Comparison of ENCODE assay signal across 26 mouse cellular contexts in genomic region chr11:20637060-20637459, GRCm38 (mm10).
DNase-seq lines count a peak whose midpoint lies in the region; ATAC-seq and TF ChIP-seq lines count a peak whose summit lies in the region.
"Had no signal": no experiment of that assay in that cellular context is flagged by ENCODE, and none has a peak within 500 bp of the region (broad histone marks: within the 10 kb centered on the region; RNA-seq: fewer than 3 reads in every experiment).

No protein-coding gene starts in this region.

- H3K4me1 ChIP-seq in heart, embryonic 13.5 days = peaks cover 70% of the 10 kb centered on the region
- H3K4me1 ChIP-seq in heart, adult 2 months (ENCODE audit: control insufficient read depth, insufficient read depth, low read length) = peaks cover 6% of the 10 kb centered on the region
- H3K4me1 ChIP-seq in midbrain, embryonic 11.5 days (ENCODE audit: control insufficient read depth, insufficient read depth, low read length) = peaks cover 50% of the 10 kb centered on the region
- H3K4me1 ChIP-seq in midbrain, embryonic 10.5 days = peaks cover 70% of the 10 kb centered on the region
- H3K4me1 ChIP-seq in liver, postnatal 0 days (ENCODE audit: insufficient read depth) = peaks cover 44% of the 10 kb centered on the region

- no peaks in the 10 kb centered on the region for H3K27me3 ChIP-seq in heart, embryonic 13.5 days (replicated peaks)
- no peaks in the 10 kb centered on the region for H3K27me3 ChIP-seq in heart, adult 2 months (ENCODE audit: control insufficient read depth, insufficient read depth, low read length)
- no peaks in the 10 kb centered on the region for H3K27me3 ChIP-seq in midbrain, embryonic 11.5 days (ENCODE audit: control insufficient read depth, insufficient read depth, low read length)
- no peaks in the 10 kb centered on the region for H3K27me3 ChIP-seq in midbrain, embryonic 10.5 days (ENCODE audit: low read depth, poor library complexity, severe bottlenecking)
- no peaks in the 10 kb centered on the region for H3K27me3 ChIP-seq in liver, postnatal 0 days (ENCODE audit: insufficient read depth, low read length)
- H3K27me3 ChIP-seq: embryonic facial prominence, embryonic 12.5 days; embryonic facial prominence, embryonic 15.5 days; forebrain, embryonic 13.5 days; heart, embryonic 15.5 days; hindbrain, embryonic 13.5 days had no signal

- no peak for TF ChIP-seq EP300 in heart, adult 2 months (IDR thresholded peaks at IDR 0.05; ENCODE audit: insufficient read depth, low read depth, low read length)
- no peak for TF ChIP-seq EP300 in liver, postnatal 0 days (IDR thresholded peaks at IDR 0.05; ENCODE audit: low read depth)

- no peak for TF ChIP-seq CTCF in heart, adult 2 months (IDR thresholded peaks at IDR 0.05)
- no peak for TF ChIP-seq CTCF in liver, postnatal 0 days (IDR thresholded peaks at IDR 0.05; ENCODE audit: low read depth)

- intact Hi-C loops in heart, adult 2 months (cut with DNase I) = no loop called here

- H3K27ac ChIP-seq in heart, embryonic 13.5 days (replicated peaks) = no peak overlapping the region
- no peak overlapping the region for H3K27ac ChIP-seq in heart, adult 2 months
- H3K27ac ChIP-seq in midbrain, embryonic 11.5 days (ENCODE audit: low read depth, low read length) = no peak overlapping the region
- no peak overlapping the region for H3K27ac ChIP-seq in midbrain, embryonic 10.5 days (replicated peaks)
- H3K27ac ChIP-seq in liver, postnatal 0 days (ENCODE audit: low read depth) = peak overlapping the region; percentile 86; the same call in 1 of the 2 replicates
- H3K27ac ChIP-seq: forebrain, embryonic 13.5 days; hindbrain, embryonic 13.5 days had no signal

- no peaks in the 10 kb centered on the region for H3K9me3 ChIP-seq in heart, embryonic 13.5 days
- no peaks in the 10 kb centered on the region for H3K9me3 ChIP-seq in midbrain, embryonic 11.5 days (ENCODE audit: control insufficient read depth, low read length)
- H3K9me3 ChIP-seq in midbrain, embryonic 10.5 days (replicated peaks) = no peaks in the 10 kb centered on the region
- no peaks in the 10 kb centered on the region for H3K9me3 ChIP-seq in liver, postnatal 0 days (ENCODE audit: low read length)
- H3K9me3 ChIP-seq: embryonic facial prominence, embryonic 12.5 days; embryonic facial prominence, embryonic 15.5 days; forebrain, embryonic 10.5 days; forebrain, embryonic 13.5 days; heart, embryonic 15.5 days; hindbrain, embryonic 10.5 days; hindbrain, embryonic 13.5 days had no signal

- H3K36me3 ChIP-seq in heart, embryonic 13.5 days = no peaks in the 10 kb centered on the region
- H3K36me3 ChIP-seq in heart, adult 2 months (ENCODE audit: control insufficient read depth, insufficient read depth, low read length) = peaks cover 11% of the 10 kb centered on the region
- no peaks in the 10 kb centered on the region for H3K36me3 ChIP-seq in midbrain, embryonic 11.5 days (ENCODE audit: control insufficient read depth, insufficient read depth, low read length)
- no peaks in the 10 kb centered on the region for H3K36me3 ChIP-seq in midbrain, embryonic 10.5 days
- no peaks in the 10 kb centered on the region for H3K36me3 ChIP-seq in liver, postnatal 0 days (replicated peaks; ENCODE audit: insufficient read depth, low read length)
- H3K36me3 ChIP-seq: embryonic facial prominence, embryonic 12.5 days; embryonic facial prominence, embryonic 15.5 days; forebrain, embryonic 10.5 days; heart, embryonic 15.5 days; hindbrain, embryonic 10.5 days; hindbrain, embryonic 13.5 days had no signal

- ATAC-seq in heart, embryonic 13.5 days (ENCODE audit: extremely low read depth, insufficient number of reproducible peaks, low FRiP score, low TSS enrichment) = no peak
- ATAC-seq in midbrain, embryonic 11.5 days (ENCODE audit: low FRiP score) = no peak
- ATAC-seq in liver, postnatal 0 days = no peak
- ATAC-seq: forebrain, embryonic 13.5 days; forebrain, embryonic 16.5 days; hindbrain, embryonic 16.5 days had no signal

- H3K4me3 ChIP-seq in heart, embryonic 13.5 days = no peak overlapping the region
- no peak overlapping the region for H3K4me3 ChIP-seq in heart, adult 2 months
- H3K4me3 ChIP-seq in midbrain, embryonic 11.5 days (ENCODE audit: low read depth, low read length) = no peak overlapping the region
- no peak overlapping the region for H3K4me3 ChIP-seq in midbrain, embryonic 10.5 days
- H3K4me3 ChIP-seq in liver, postnatal 0 days (ENCODE audit: low read depth, low read length) = no peak overlapping the region
- H3K4me3 ChIP-seq: embryonic facial prominence, embryonic 12.5 days; embryonic facial prominence, embryonic 15.5 days; forebrain, embryonic 13.5 days; heart, embryonic 15.5 days; hindbrain, embryonic 13.5 days had no signal

- H3K4me2 ChIP-seq in heart, embryonic 13.5 days = 0 out of 2 replicates have a peak overlapping the region, but pooled peaks have one; percentile 9
- no peak overlapping the region for H3K4me2 ChIP-seq in midbrain, embryonic 11.5 days
- H3K4me2 ChIP-seq in liver, postnatal 0 days (ENCODE audit: low read depth, low read length) = peak overlapping the region; percentile 69; the same call in 1 of the 2 replicates
- H3K4me2 ChIP-seq: embryonic facial prominence, embryonic 12.5 days; forebrain, embryonic 13.5 days; hindbrain, embryonic 13.5 days had no signal

- DNase-seq in heart, adult 2 months = no peak
- peak; percentile 65 for DNase-seq in midbrain, embryonic 11.5 days (ENCODE audit: low spot score, missing footprints)
- DNase-seq in midbrain, embryonic 10.5 days (ENCODE audit: low spot score) = no peak
- no peak for DNase-seq in liver, postnatal 0 days
- DNase-seq in layer of hippocampus, postnatal 14 days (ENCODE audit: low spot score in 2 of 2) = no peak
- DNase-seq: adrenal gland, adult 2 months; adrenal gland, postnatal 14 days; B cell, adult 2 months; cerebellum, adult 11 months; cerebellum, adult 2 months; cerebellum, adult 9-11 months; cerebellum, postnatal 25 days; gastrocnemius, postnatal 10 days; gastrocnemius, postnatal 36 days; heart, postnatal 10 days; heart, postnatal 36 days had no signal

- no peak overlapping the region for H3K9ac ChIP-seq in heart, embryonic 13.5 days
- no peak overlapping the region for H3K9ac ChIP-seq in heart, adult 2 months (ENCODE audit: low read depth, low read length)
- no peak overlapping the region for H3K9ac ChIP-seq in midbrain, embryonic 11.5 days (ENCODE audit: low read length)
- no peak overlapping the region for H3K9ac ChIP-seq in liver, postnatal 0 days (replicated peaks)
- H3K9ac ChIP-seq: embryonic facial prominence, embryonic 12.5 days; embryonic facial prominence, embryonic 15.5 days; heart, embryonic 15.5 days; hindbrain, embryonic 13.5 days had no signal

- peaks cover 3% of the 10 kb centered on the region; the same call in 1 of the 2 replicates for H3K79me2 ChIP-seq in heart, adult 2 months (replicated peaks; ENCODE audit: control insufficient read depth, insufficient read depth, low read length)

- TF ChIP-seq POLR2A in heart, adult 2 months (IDR thresholded peaks at IDR 0.05; ENCODE audit: insufficient read depth, low read depth, low read length) = no peak
